Mouse (Mus musculus) heart, postnatal 4 days (tissue): ENCODE data around the gene Fam81b. TPM values are rescaled to one million over a fixed set of nuclear protein-coding genes. Genes with fewer than 3 reads are reported as not detected.
"Not testable (repeated sequence)": the region's sequence is repeated elsewhere in the genome, so short reads cannot be mapped to it uniquely, and the experiment has no call there.

Experiments used
- DNase-seq: peaks from one replicate; pipeline ENCODE4 v3.0.0; 2021
- total RNA-seq, 2 experiments: library from RNA; stranded (reverse); gene quantifications; 2 replicates each; pipeline ENCODE4 v1.2.3; 2021

Gene Fam81b
- not detected for total RNA-seq

- DNase-seq = no peak
Measured at GRCm38 (mm10) chr13:76304637-76305122, at the start of gene Fam81b. Gene Fam81b (minus strand): TSS chr13:76305072.

DNA sequence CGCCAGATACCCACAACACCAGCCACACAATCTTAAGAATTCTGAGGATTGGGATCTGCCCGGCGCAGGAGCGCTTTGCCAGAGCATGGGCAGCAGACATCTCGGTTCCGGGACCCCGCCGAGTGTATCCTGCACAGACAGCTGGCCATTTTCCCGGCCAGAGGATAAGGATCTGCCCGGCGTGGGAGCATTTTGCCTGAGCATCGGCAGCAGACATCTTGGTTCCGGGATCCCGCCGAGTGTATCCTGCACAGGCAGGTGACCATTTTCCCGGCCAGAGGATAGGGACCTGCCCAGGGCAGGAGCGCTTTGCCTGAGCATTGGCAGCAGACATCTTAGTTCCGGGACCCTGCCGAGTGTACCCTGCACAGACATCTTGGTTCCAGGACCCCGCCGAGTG lies 41.1 kb upstream of the Fam81b start:
- not testable (repeated sequence) for DNase-seq

GRCm38 (mm10) chr13:76318635-76319034 lies 13.8 kb upstream of the Fam81b start:
- no peak for DNase-seq

DNA sequence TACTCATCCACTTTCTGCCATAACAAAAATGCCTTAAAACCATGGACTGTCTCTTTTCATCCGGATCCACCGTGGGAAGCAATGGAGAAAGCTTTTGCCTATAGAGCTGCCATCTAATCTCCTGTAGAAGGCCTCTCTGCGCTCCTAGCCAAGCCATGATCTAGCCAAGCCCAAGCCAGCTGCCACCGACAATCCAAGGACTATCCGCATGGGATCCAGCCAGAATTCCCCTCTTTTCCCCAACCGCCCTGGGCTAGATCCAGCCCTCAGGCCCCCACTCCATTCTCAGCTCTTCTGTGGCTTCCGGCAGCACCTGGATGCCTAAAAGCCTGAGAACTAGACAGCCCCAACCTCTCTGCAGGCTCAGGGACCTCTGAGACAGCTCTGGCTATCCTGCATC lies 6.7 kb upstream of the Fam81b start:
- no peak for DNase-seq

DNA sequence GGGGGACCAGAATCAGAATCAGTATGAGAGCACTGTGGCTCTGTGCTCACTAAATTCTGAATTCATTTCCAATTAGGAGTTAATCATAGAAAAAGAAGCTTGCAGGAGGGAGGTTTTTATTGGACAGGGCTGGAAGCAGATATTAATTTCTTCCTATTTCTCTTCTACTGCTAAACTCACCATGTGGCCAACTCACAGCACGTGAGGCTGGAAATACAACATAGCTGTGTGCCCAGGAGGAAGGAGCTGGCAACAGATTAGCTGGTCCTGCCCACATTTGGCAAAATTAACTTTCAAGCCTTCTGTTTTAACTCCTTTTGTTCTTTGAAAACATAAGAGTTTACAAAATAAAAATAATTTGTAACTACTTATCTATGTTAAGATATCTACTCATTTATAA lies 3.9 kb upstream of the Fam81b start:
- no peak for DNase-seq

- no peak for DNase-seq
Measured at GRCm38 (mm10) chr13:76305655-76306365, 938 bp upstream of the Fam81b start.

- no peak for DNase-seq
Measured at GRCm38 (mm10) chr13:76305241-76305640, 369 bp upstream of the Fam81b start.

DNA sequence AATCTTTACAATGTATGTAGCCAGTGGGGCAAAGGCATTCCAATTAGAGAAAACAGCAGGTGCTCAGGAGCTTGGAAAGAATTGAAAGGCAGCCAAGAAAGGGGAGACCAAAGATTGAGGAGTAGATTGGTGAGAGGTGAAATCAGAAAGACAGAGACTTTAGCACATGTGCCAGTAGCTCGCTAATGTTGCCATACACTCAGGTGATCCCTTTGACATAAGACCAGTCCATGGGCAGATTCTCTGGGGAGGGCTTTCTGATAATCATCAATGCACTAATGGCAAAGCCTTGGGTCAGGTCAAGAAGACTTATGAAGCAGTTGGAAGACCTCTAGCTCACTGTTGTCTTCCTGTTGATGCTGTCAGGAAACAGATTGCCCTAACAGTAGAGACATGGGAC lies 671 bp downstream of the Fam81b start:
- DNase-seq = no peak

DNA sequence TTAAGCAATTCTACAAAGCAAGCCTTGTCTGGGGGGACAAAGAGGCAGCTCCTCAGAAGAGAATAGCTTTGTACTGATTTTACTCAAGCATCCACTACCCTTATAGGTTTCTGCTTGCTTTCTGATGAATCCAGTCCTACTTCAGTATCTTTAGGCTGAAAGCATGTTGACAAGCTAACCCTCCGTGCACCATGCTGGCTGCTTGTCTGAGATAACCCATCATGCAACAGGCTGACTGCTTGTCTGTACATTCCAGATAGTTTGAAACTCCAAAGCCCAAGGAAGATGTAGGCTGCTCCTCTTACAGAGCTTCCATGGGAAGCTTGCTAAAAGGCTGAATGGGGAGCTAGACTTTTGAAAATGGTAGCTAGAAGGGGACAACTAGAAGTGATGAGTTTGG lies 1.7 kb downstream of the Fam81b start:
- DNase-seq = no peak

DNA sequence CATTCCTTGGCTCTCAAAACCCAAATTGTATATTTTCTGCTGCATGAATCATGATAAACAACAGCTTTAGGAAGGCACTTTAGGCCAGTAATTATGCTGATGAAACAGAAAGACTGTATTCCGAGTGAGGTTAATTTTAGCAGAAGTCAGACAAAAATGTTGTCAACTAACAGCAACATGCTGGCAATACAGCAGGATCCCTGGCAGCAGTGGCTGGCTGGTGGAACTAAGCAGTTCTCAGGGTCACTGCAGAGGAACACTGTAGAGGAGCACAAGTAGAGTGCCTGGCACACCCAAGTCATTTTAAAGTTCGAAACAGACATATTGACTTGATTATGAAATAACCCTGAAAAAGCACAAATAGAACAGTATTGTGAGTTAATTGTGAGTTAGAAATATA lies 2.8 kb downstream of the Fam81b start:
- DNase-seq = no peak

DNA sequence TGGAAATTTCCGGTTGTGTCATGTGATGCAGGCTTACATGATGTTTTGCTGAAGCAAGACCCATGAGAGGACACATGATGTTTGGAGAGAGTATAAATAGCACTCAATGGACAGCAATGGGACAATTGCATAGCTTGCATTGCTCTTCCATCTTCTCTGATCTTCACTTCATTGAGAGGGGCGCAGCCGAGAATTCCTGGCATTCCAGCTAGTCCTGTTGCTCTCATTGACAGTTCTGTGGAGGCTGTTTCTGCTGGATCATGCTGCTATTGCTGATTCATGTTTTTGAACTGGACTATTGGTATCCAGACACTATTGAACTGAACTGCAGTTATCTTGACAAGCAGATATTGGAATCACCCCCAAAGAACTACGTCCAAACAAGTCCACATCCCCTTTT lies 12.8 kb downstream of the Fam81b start:
- DNase-seq = no peak

DNA sequence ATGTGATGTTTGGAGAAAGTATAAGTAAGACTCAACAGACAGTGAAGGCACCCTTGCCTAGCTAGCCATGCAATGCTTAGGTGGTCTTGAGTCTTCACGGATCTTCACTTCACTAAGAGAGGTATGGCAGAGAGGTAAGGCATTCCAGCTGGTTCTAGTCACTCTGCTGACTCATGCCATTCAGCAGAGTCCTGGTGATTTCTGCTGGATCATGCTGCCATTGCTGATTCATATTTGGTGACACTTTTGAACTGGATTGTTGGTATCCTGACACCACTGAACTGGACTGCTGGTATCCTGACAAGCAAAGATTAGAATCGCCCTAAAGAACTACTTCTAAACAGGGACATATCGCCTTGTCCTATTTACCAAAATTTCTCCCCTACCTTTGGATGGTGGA lies 20.3 kb downstream of the Fam81b start:
- no peak for DNase-seq

- no peak for DNase-seq
Measured at GRCm38 (mm10) chr13:76264361-76265026, 40.4 kb downstream of the Fam81b start.

GRCm38 (mm10) chr13:76258766-76259165 lies 46.1 kb downstream of the Fam81b start:
- DNase-seq = no peak

DNA sequence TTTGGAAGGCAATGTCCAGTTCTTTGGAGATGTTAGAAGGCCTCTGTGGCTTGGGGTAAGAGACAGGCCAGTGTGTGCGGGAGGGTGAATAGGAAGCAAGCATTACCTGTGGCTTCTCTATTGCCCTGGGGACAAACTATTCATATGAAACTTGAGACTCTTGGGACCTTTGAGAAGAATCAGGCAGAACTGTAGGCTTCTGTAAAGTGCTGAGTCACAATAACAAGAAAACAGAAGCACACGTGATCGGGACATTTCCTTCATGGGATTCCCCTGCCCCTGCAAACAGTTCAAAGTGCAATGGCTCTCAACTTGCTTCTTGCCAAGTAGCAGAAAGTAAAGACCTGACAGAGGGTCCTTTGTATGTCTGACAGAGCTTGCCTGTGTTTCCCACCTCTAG lies 48.5 kb downstream of the Fam81b start:
- no peak for DNase-seq

- DNase-seq = no peak
Measured at GRCm38 (mm10) chr13:76250092-76250491, 54.8 kb downstream of the Fam81b start.

DNA sequence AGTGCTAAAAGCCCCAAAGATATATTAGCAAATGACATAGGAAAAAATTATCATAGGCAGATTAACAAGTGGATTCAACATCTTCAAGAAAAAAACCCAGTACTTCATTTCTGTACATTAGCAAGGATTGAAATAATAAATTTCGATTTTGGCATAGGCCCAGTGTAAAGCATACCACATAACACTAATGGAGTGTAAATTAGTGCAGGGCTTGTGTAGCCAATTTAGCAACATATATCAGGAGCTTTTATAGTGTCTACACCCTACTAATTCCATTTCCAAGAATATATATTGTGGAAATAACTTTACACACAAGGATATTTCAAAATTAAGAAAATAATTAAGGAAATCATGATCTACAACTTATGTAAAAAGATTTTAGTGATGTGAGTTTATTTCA lies 55.8 kb downstream of the Fam81b start:
- DNase-seq = no peak

DNA sequence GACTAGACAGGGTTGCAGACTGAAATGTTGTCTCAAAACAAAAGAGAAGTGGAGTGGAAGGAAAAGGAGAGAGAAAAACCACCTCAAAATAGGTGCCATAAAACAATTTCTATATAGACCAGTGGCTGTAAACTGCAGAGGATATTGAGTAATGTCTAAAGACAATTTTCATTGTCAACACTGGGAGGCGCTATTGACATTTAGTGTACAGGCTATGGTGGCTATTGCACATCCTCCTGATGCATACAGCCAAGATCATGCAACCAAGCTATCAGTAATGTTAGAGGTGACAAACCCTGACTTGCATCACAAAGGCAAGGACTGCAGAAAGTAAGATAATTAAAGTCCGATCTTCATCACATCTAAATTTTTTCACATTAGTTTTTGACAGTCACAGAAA lies 89.5 kb downstream of the Fam81b start:
- DNase-seq = no peak

DNA sequence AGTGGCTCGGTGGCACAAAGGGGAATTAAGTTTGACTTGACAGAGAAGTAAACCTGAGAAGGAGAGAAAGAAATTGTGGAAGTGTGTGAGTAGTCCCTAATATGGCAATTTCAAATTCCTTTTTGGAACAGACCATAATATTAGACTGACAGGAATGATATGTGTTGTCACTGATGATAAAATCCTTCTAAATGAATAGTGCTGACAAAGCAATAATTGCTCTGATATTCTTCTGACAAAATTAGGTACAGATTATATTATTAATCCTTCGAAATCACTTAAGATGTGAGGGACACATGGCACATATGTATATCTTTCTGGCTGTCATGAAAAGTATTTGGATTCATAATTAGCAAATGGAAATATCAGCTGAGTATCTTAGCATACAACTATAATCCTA lies 89.9 kb downstream of the Fam81b start:
- no peak for DNase-seq

GRCm38 (mm10) chr13:76199943-76200342 lies 104.9 kb downstream of the Fam81b start:
- no peak for DNase-seq

- no peak for DNase-seq
Measured at GRCm38 (mm10) chr13:76197297-76197848, 107.5 kb downstream of the Fam81b start.

DNA sequence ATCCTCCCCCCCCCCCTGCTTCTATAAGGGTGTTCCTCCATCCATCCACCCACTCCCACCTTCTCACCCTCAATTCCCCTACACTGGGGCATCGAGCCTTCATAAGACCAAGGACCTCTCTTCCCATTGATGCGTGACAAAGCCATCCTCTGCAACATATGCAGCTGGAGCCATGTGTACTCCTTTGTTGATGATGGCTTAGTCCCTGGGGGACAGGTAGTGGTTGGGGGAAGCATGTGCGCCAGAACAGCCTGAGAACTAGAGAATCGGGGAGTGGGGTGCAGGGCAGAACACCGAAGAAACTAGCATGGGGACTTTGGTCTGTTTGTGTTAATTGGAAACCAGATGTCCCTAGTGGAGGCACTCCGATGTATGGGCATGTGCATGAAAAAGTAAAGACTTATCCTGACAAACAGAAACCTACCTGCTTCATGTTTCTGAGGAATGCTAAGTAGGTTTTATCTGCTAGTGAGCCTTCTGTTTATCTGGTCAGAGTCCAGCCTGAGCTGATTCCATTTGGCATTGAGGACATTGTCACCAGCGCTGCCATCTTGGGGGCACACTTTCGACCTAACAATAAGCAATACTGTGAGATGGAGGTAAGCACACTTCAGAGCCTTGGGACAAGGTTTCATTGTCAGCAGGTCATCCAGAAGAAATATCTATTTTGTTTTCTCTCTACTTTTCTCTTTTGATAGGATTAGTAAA lies 109.3 kb downstream of the Fam81b start:
- no peak for DNase-seq

GRCm38 (mm10) chr13:76194937-76195336 lies 109.9 kb downstream of the Fam81b start:
- DNase-seq = no peak
